Mouse (Mus musculus) MEL (cell line): ENCODE results near the gene Cnih2. TPM values are rescaled to one million over a fixed set of nuclear protein-coding genes. Genes with fewer than 3 reads are reported as not detected.
A peak's percentile ranks its signal among the peaks of the same experiment; 100 is the strongest.

Experiments
- DNase-seq: peaks from one replicate; pipeline ENCODE4 v3.0.0; 2011; ENCODE audit warnings: low read depth, low spot score
- H3K27ac ChIP-seq: 2 replicates; pipeline ENCODE4 v1.5.1; 2012; ENCODE audit warnings: low read depth, mild to moderate bottlenecking, control low read depth, low read length, moderate library complexity; ENCODE audit not compliant: control insufficient read depth
- H3K27me3 ChIP-seq, 2 experiments: fragments of 150-350 bp in 1 of 2; sonication (generic) in 1 of 2; 2 replicates each; pipeline ENCODE4 v1.6.1; 2012; ENCODE audit warnings: low read length in 2 of 2, mild to moderate bottlenecking in 2 of 2, improper control_type of control experiment in 1 of 2, moderate library complexity in 1 of 2; ENCODE audit not compliant: insufficient read depth in 2 of 2, control insufficient read depth in 1 of 2
- H3K36me3 ChIP-seq, 2 experiments: 2 replicates each; pipeline ENCODE4 v1.6.1; 2012 to 2014; ENCODE audit warnings: low read length in 2 of 2, improper control_type of control experiment in 1 of 2, inconsistent platforms in 1 of 2, mild to moderate bottlenecking in 1 of 2; ENCODE audit not compliant: insufficient read depth in 2 of 2, control insufficient read depth in 1 of 2
- H3K4me1 ChIP-seq, 2 experiments: fragments of 150-350 bp in 1 of 2; sonication (generic) in 1 of 2; 2 replicates each; pipeline ENCODE4 v1.6.1; 2012; ENCODE audit warnings: low read length in 2 of 2, improper control_type of control experiment in 1 of 2, mild to moderate bottlenecking in 1 of 2; ENCODE audit not compliant: insufficient read depth in 2 of 2, control insufficient read depth in 1 of 2
- H3K4me3 ChIP-seq, 2 experiments: fragments of 150-350 bp in 1 of 2; sonication (generic) in 1 of 2; 2 replicates each; pipeline ENCODE4 v1.5.1; 2012; ENCODE audit warnings: low read depth in 2 of 2, low read length in 2 of 2, mild to moderate bottlenecking in 2 of 2, moderate library complexity in 2 of 2, control low read depth in 1 of 2, improper control_type of control experiment in 1 of 2; ENCODE audit not compliant: control insufficient read depth in 1 of 2, insufficient read depth in 1 of 2
- H3K79me2 ChIP-seq: 2 replicates; pipeline ENCODE4 v1.6.1; 2012; ENCODE audit warnings: mild to moderate bottlenecking, low read length, moderate library complexity; ENCODE audit not compliant: control insufficient read depth, poor library complexity, insufficient read depth
- H3K9ac ChIP-seq: 2 replicates; pipeline ENCODE4 v1.6.1; 2012; ENCODE audit warnings: low read depth, mild to moderate bottlenecking, control low read depth, low read length, moderate library complexity; ENCODE audit not compliant: control insufficient read depth, poor library complexity, severe bottlenecking
- H3K9me3 ChIP-seq: fragments of 150-350 bp; sonication (generic); replicated peaks from 2 replicates; pipeline ENCODE4 v1.6.1; 2012; ENCODE audit warnings: mild to moderate bottlenecking, low read length, improper control_type of control experiment, moderate library complexity; ENCODE audit not compliant: insufficient read depth
- BHLHE40 ChIP-seq: IDR thresholded peaks from 2 replicates; pipeline ENCODE4 v1.6.1; 2012; ENCODE audit warnings: low read depth, mild to moderate bottlenecking, inconsistent platforms, low read length, improper control_type of control experiment, borderline replicate concordance
- GATA1 ChIP-seq: IDR thresholded peaks from 2 replicates; pipeline ENCODE4 v1.6.1; 2011; ENCODE audit warnings: low read depth, low read length, improper control_type of control experiment
- HCFC1 ChIP-seq: IDR thresholded peaks from 2 replicates; pipeline ENCODE4 v1.6.1; 2012; ENCODE audit warnings: low read depth, mild to moderate bottlenecking, inconsistent platforms, low read length, improper control_type of control experiment, moderate library complexity
- JUND ChIP-seq: IDR thresholded peaks from 2 replicates; pipeline ENCODE4 v1.6.1; 2011; ENCODE audit warnings: low read depth, mild to moderate bottlenecking, improper control_type of control experiment, low read length
- KAT2A ChIP-seq: conservative IDR thresholded peaks from 2 replicates; pipeline ENCODE4 v1.6.1; 2012; ENCODE audit warnings: low read depth, low read length, improper control_type of control experiment, inconsistent platforms
- MAFK ChIP-seq: IDR thresholded peaks from 2 replicates; pipeline ENCODE4 v1.6.1; 2011; ENCODE audit warnings: low read depth, mild to moderate bottlenecking, low read length, improper control_type of control experiment, borderline replicate concordance
- MAX ChIP-seq: IDR thresholded peaks from 2 replicates; pipeline ENCODE4 v1.6.1; 2011; ENCODE audit warnings: low read length, improper control_type of control experiment
- MXI1 ChIP-seq: IDR thresholded peaks from 2 replicates; pipeline ENCODE4 v1.6.1; 2011; ENCODE audit warnings: mild to moderate bottlenecking, low read depth, low read length, improper control_type of control experiment
- MYB ChIP-seq: IDR thresholded peaks from 2 replicates; pipeline ENCODE4 v1.6.1; 2011; ENCODE audit warnings: mild to moderate bottlenecking, low read depth, low read length, improper control_type of control experiment
- MYC ChIP-seq: IDR thresholded peaks from 2 replicates; pipeline ENCODE4 v1.6.1; 2011; ENCODE audit warnings: low read depth, mild to moderate bottlenecking, low read length, improper control_type of control experiment, moderate library complexity
- POLR2AphosphoS2 ChIP-seq: IDR thresholded peaks from 2 replicates; pipeline ENCODE4 v1.6.1; 2011; ENCODE audit warnings: low read length, improper control_type of control experiment
- RAD21 ChIP-seq: IDR thresholded peaks from 2 replicates; pipeline ENCODE4 v1.6.1; 2011; ENCODE audit warnings: mild to moderate bottlenecking, low read depth, low read length, improper control_type of control experiment
- RCOR1 ChIP-seq: IDR thresholded peaks from 2 replicates; pipeline ENCODE4 v1.6.1; 2012; ENCODE audit warnings: low read depth, mild to moderate bottlenecking, inconsistent platforms, low read length, improper control_type of control experiment
- SIN3A ChIP-seq: IDR thresholded peaks from 2 replicates; pipeline ENCODE4 v1.6.1; 2012; ENCODE audit warnings: low read length, improper control_type of control experiment, inconsistent platforms
- SMC3 ChIP-seq: IDR thresholded peaks from 2 replicates; pipeline ENCODE4 v1.6.1; 2011; ENCODE audit warnings: low read depth, low read length, improper control_type of control experiment
- TBP ChIP-seq: IDR thresholded peaks from 2 replicates; pipeline ENCODE4 v1.8.0; 2011; ENCODE audit warnings: low read depth, low read length, improper control_type of control experiment
- USF2 ChIP-seq, 2 experiments: IDR thresholded peaks; 2 replicates each; pipeline ENCODE4 v1.6.1; 2011 to 2012; ENCODE audit warnings: improper control_type of control experiment in 2 of 2, low read length in 2 of 2, borderline replicate concordance in 1 of 2, inconsistent platforms in 1 of 2, low read depth in 1 of 2, mild to moderate bottlenecking in 1 of 2; ENCODE audit not compliant: insufficient read depth in 1 of 2
- polyA plus RNA-seq, 2 experiments: library from polyadenylated mRNA; stranded (reverse) in 1 of 2; unstranded in 1 of 2; fragments of >175 nt in 1 of 2; fragments of >200 nt in 1 of 2; gene quantifications; 2 replicates each; pipeline versions ENCODE4 v1.2.1 to v1.2.4; 2012; ENCODE audit warnings: low replicate concordance in 2 of 2, low read depth in 1 of 2; ENCODE audit not compliant: insufficient read length in 2 of 2, insufficient read depth in 1 of 2, missing spikeins in 1 of 2
- total RNA-seq: library from RNA; depleted of rRNA; stranded (reverse); fragments of 300-350 nt; gene quantifications from 2 replicates; pipeline ENCODE4 v1.2.3, GENCODE M21; 2012

Cnih2 gene
- total and polyA plus RNA-seq, 3 experiments, result 1.0 to 2.7 TPM; not detected in 1

DNA sequence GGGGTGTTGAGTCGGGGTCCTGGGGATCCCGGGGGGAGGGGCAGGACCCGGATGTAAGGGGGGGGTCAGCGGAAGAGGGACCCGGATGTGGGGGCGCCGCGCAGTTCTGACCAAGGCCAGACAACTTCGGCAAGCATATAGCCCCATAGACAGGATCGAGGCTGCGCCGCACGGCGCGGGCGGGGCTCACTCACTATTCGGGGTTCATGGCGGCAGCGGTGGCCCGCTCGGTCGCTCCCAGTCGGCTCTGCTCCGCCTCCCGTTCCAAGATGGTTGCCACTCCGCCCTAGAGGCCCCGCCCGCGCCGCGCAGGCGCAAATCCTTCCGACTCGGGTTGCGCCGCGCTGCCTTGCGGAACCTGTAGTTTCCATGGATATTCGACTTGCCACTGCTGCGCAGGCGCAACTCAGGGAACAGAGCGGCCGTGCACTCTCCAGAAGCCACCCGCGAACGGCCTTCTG lies 8.4 kb upstream of the Cnih2 start, which contains the start of gene Rab1b (continued):
- no peak for TF ChIP-seq BHLHE40
- TF ChIP-seq MYC, result no peak
- TF ChIP-seq POLR2AphosphoS2, result 0 out of 2 replicates have a peak, but pooled peaks have one; percentile 30
- no peak for TF ChIP-seq MAX
- TF ChIP-seq USF2 (IDR thresholded peaks at IDR 0.05; ENCODE audit: borderline replicate concordance in 1 of 2, insufficient read depth in 1 of 2, low read depth in 1 of 2, low read length in 2 of 2), result no peak
- no peak for TF ChIP-seq JUND
- TF ChIP-seq MXI1, result no peak
- TF ChIP-seq KAT2A, result peak; percentile 84
- TF ChIP-seq MAFK, result no peak

DNA sequence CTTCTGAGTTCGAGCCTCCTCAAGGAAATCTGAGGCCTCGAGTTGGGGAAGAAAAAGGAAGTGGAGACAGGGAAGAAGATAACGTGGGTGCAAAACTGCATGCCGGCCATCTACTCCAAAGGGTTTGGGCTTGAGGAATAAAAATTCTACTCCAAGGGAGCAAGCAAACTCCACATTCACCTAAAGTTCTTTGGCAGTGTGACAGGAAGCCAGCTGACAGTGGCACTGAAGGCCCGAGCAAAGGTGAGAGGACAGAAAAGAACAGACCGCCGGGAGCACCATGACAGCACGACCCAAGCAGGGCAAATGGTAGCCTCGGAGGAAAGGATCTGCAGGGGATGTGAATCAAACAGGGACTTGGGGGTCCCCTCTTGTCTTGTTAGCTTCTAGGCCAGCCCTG lies 7.8 kb upstream of the Cnih2 start:
- H3K9me3 ChIP-seq, result no peaks in the 10 kb centered on the region
- H3K27me3 ChIP-seq, result no peaks in the 10 kb centered on the region
- H3K36me3 ChIP-seq, result peaks cover 1 to 6% of the 10 kb centered on the region in 2 experiments; a peak in 3 of 4 replicates
- H3K79me2 ChIP-seq, result peaks cover 9% of the 10 kb centered on the region; the same call in 1 of the 2 replicates
- peak; percentile 64 for DNase-seq
- H3K27ac ChIP-seq, result peak overlapping the region; percentile 90
- H3K4me1 ChIP-seq, result peaks cover 2 to 6% of the 10 kb centered on the region in 2 experiments; a peak in 3 of 4 replicates
- TF ChIP-seq MYC, result 0 out of 2 replicates have a peak, but pooled peaks have one; percentile 22
- TF ChIP-seq SMC3, result no peak
- no peak for TF ChIP-seq MYB
- TF ChIP-seq BHLHE40, result no peak
- no peak for TF ChIP-seq TBP
- TF ChIP-seq SIN3A, result peak; percentile 38
- no peak for TF ChIP-seq JUND
- TF ChIP-seq RCOR1, result peak; percentile 67
- TF ChIP-seq HCFC1, result no peak
- TF ChIP-seq RAD21, result no peak
- peak; percentile 34; the same call in 1 of the 2 replicates for TF ChIP-seq GATA1
- TF ChIP-seq, all 39 proteins: peak for 4
- Histone ChIP-seq H3K4me3 (peak overlapping the region; percentile 88 to 93), H3K9ac (peak overlapping the region; percentile 96)
